ENCODE assay signal across 13 mouse cellular contexts in the genomic region with DNA sequence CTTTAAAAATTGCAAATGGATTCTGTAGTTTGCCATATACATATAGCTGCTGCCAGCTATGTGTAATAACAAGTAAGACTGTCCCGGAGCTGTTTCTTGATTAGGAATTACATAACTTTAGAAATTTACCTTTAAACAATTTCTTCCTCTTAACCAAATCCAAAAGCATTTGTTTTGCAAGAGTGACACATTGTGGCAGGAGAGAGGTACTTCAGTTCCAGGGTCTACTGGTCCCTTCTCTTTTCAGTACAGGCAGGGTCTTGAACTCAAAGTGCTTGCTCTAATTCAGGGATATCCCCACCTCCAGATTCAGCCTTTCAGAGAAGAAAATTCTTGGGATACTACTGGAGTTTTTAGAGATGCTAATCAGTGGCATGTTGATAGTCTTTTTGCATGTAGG. TPM values are rescaled to one million over a fixed set of nuclear protein-coding genes. Genes with fewer than 3 reads are reported as not detected.
DNase-seq lines count a peak whose midpoint lies in the region; ATAC-seq and TF ChIP-seq lines count a peak whose summit lies in the region.
"Had no signal": no experiment of that assay in that cellular context is flagged by ENCODE, and none has a peak within 500 bp of the region (broad histone marks: within the 10 kb centered on the region; RNA-seq: fewer than 3 reads in every experiment).

No protein-coding gene starts in this region.

- DNase-seq in hindbrain, embryonic 11.5 days (ENCODE audit: low spot score), result peak; percentile 30
- DNase-seq in 3T3-L1 (ENCODE audit: low read depth, low spot score), result peak; percentile 41
- peak; percentile 30 for DNase-seq in embryo, embryonic 11 days
- no peak for DNase-seq in heart, postnatal 25 days (ENCODE audit: low spot score)
- no peak for DNase-seq in left cerebral cortex, adult 8-10 months (ENCODE audit: low spot score in 2 of 2)
- DNase-seq in cerebellum, adult 9-11 months, result no peak
- DNase-seq: adrenal gland, postnatal 36 days; heart, postnatal 4 days; liver, embryonic 13.5 days; thymus, postnatal 36 days had no signal

- WGBS in hindbrain, embryonic 11.5 days, result 95% methylated on average over 1 of the region's 1 CpGs
- WGBS in hindbrain, embryonic 12.5 days, result 88% methylated on average over 1 of the region's 1 CpGs

- H3K27me3 ChIP-seq in hindbrain, embryonic 11.5 days (ENCODE audit: control insufficient read depth, insufficient read depth, low read length), result no peaks in the 10 kb centered on the region
- H3K27me3 ChIP-seq in hindbrain, embryonic 12.5 days, result no peaks in the 10 kb centered on the region
- H3K27me3 ChIP-seq in E14TG2a.4 (ENCODE audit: insufficient read depth, low read length), result no peaks in the 10 kb centered on the region
- H3K27me3 ChIP-seq: liver, embryonic 13.5 days; neural tube, embryonic 13.5 days had no signal

- no peaks in the 10 kb centered on the region for H3K9me3 ChIP-seq in hindbrain, embryonic 11.5 days (ENCODE audit: control insufficient read depth, low read length)
- no peaks in the 10 kb centered on the region for H3K9me3 ChIP-seq in hindbrain, embryonic 12.5 days (replicated peaks)
- H3K9me3 ChIP-seq in E14TG2a.4 (ENCODE audit: low read length), result no peaks in the 10 kb centered on the region
- H3K9me3 ChIP-seq: liver, embryonic 13.5 days; neural tube, embryonic 13.5 days had no signal

- H3K4me2 ChIP-seq in hindbrain, embryonic 11.5 days (replicated peaks; ENCODE audit: low read depth, low read length), result no peak overlapping the region
- H3K4me2 ChIP-seq in hindbrain, embryonic 12.5 days (replicated peaks), result no peak overlapping the region
- H3K4me2 ChIP-seq: liver, embryonic 13.5 days; neural tube, embryonic 13.5 days had no signal

- H3K9ac ChIP-seq in hindbrain, embryonic 11.5 days (ENCODE audit: low read depth, low read length), result no peak overlapping the region
- H3K9ac ChIP-seq in hindbrain, embryonic 12.5 days, result no peak overlapping the region
- H3K9ac ChIP-seq: liver, embryonic 13.5 days; neural tube, embryonic 13.5 days had no signal

- peak; percentile 67 for TF ChIP-seq CTCF in E14TG2a.4 (conservative IDR thresholded peaks at IDR 0.05; ENCODE audit: low read length)

- intact Hi-C loops in heart, postnatal 25 days (cut with DNase I), result no loop called here

- peaks cover 5% of the 10 kb centered on the region for H3K36me3 ChIP-seq in hindbrain, embryonic 11.5 days (ENCODE audit: control insufficient read depth, insufficient read depth, low read length)
- peaks cover 32% of the 10 kb centered on the region for H3K36me3 ChIP-seq in hindbrain, embryonic 12.5 days
- peaks cover 87% of the 10 kb centered on the region for H3K36me3 ChIP-seq in E14TG2a.4 (ENCODE audit: insufficient read depth, low read length)

- ATAC-seq in hindbrain, embryonic 11.5 days (ENCODE audit: low FRiP score), result no peak
- ATAC-seq in hindbrain, embryonic 12.5 days (ENCODE audit: low FRiP score), result no peak

- H3K27ac ChIP-seq in hindbrain, embryonic 11.5 days (ENCODE audit: low read depth, low read length), result no peak overlapping the region
- H3K27ac ChIP-seq in hindbrain, embryonic 12.5 days, result no peak overlapping the region
- H3K27ac ChIP-seq: liver, embryonic 13.5 days; neural tube, embryonic 13.5 days had no signal

- H3K4me1 ChIP-seq in hindbrain, embryonic 11.5 days (replicated peaks; ENCODE audit: control insufficient read depth, insufficient read depth, low read length), result no peaks in the 10 kb centered on the region
- H3K4me1 ChIP-seq in hindbrain, embryonic 12.5 days, result no peaks in the 10 kb centered on the region
- peaks cover 28% of the 10 kb centered on the region for H3K4me1 ChIP-seq in E14TG2a.4 (replicated peaks; ENCODE audit: low read depth, low read length)
- H3K4me1 ChIP-seq: liver, embryonic 13.5 days; neural tube, embryonic 13.5 days had no signal

- no peak overlapping the region for H3K4me3 ChIP-seq in hindbrain, embryonic 11.5 days (ENCODE audit: low read depth, low read length)
- H3K4me3 ChIP-seq in hindbrain, embryonic 12.5 days, result no peak overlapping the region
- no peak overlapping the region for H3K4me3 ChIP-seq in E14TG2a.4 (replicated peaks; ENCODE audit: low read length)
- H3K4me3 ChIP-seq: liver, embryonic 13.5 days; neural tube, embryonic 13.5 days had no signal

RNA-seq across cellular contexts. Expression of a gene that starts 36.8 kb away (rescaled TPM):
- polyA plus RNA-seq in hindbrain, embryonic 11.5 days (2014; fragmentation: Nextera tagmentation; extraction: Ambion mirVana), result 109 and 171 TPM in 2 replicates
- 122 and 134 TPM in 2 replicates for polyA plus RNA-seq in hindbrain, embryonic 12.5 days (2016; fragmentation: Nextera tagmentation; extraction: Ambion mirVana)
- total RNA-seq in heart, postnatal 25 days (2021), result 10 to 100 TPM; 16.5 to 18.1 TPM
- total RNA-seq in left cerebral cortex, adult 8-10 months (2022), result 10 to 100 TPM; 29.3 to 38.9 (median 33.6) TPM

Comparison
In these comparisons a context has a peak if more than half of its experiments do, and no peak if none do; other contexts are left out.
1. DNase-seq: peak in hindbrain, embryonic 11.5 days (single experiment), 3T3-L1 (single experiment) and embryo, embryonic 11 days (single experiment); none in heart, postnatal 25 days (single experiment), left cerebral cortex, adult 8-10 months (0 of 2) and cerebellum, adult 9-11 months (single experiment).